Mouse (Mus musculus) testis, postnatal 14 days (tissue): ENCODE measurements around the gene Glrx.
"Not testable (repeated sequence)": the region's sequence is repeated elsewhere in the genome, so short reads cannot be mapped to it uniquely, and the experiment has no call there.

Experiments used
- DNase-seq: peaks from one replicate; pipeline ENCODE4 v3.0.0; 2021; ENCODE audit warnings: low spot score

Gene Glrx

GRCm38 (mm10) chr13:75835461-75835860 lies 4.2 kb upstream of the Glrx start:
- DNase-seq: no peak

GRCm38 (mm10) chr13:75838506-75838905 lies 1.2 kb upstream of the Glrx start:
- no peak for DNase-seq

- no peak for DNase-seq
These were observed 1.2 kb downstream of the Glrx start for GRCm38 (mm10) chr13:75840752-75841285.

- DNase-seq: no peak
These were observed 2.3 kb downstream of the Glrx start for GRCm38 (mm10) chr13:75841950-75842349.

- DNase-seq: no peak
These were observed 3.7 kb downstream of the Glrx start for GRCm38 (mm10) chr13:75843331-75843730.

GRCm38 (mm10) chr13:75843993-75844683 lies 4.5 kb downstream of the Glrx start:
- DNase-seq: no peak

GRCm38 (mm10) chr13:75844833-75845518 lies 5.3 kb downstream of the Glrx start:
- DNase-seq: no peak

GRCm38 (mm10) chr13:75845519-75846166 lies 6.0 kb downstream of the Glrx start:
- no peak for DNase-seq

- no peak for DNase-seq
These were observed 7.4 kb downstream of the Glrx start for GRCm38 (mm10) chr13:75847027-75847426.

GRCm38 (mm10) chr13:75852027-75852426 lies 12.4 kb downstream of the Glrx start:
- no peak for DNase-seq

- no peak for DNase-seq
These were observed 13.4 kb downstream of the Glrx start for GRCm38 (mm10) chr13:75853118-75853517.

GRCm38 (mm10) chr13:75859264-75859844 lies 19.7 kb downstream of the Glrx start:
- DNase-seq: no peak

GRCm38 (mm10) chr13:75865486-75866184 lies 26.0 kb downstream of the Glrx start:
- DNase-seq: no peak

GRCm38 (mm10) chr13:75867876-75868275 lies 28.2 kb downstream of the Glrx start:
- DNase-seq: no peak

- no peak for DNase-seq
These were observed 35.1 kb downstream of the Glrx start for GRCm38 (mm10) chr13:75874608-75875376.

GRCm38 (mm10) chr13:75876188-75876587 lies 36.5 kb downstream of the Glrx start:
- DNase-seq: not testable (repeated sequence)

GRCm38 (mm10) chr13:75876592-75876991 lies 36.9 kb downstream of the Glrx start:
- no peak for DNase-seq

- no peak for DNase-seq
These were observed 38.2 kb downstream of the Glrx start for GRCm38 (mm10) chr13:75877907-75878306.

GRCm38 (mm10) chr13:75879756-75880155 lies 40.1 kb downstream of the Glrx start:
- DNase-seq: no peak

- no peak for DNase-seq
These were observed 40.8 kb downstream of the Glrx start for GRCm38 (mm10) chr13:75880501-75880900.

- no peak for DNase-seq
These were observed 44.1 kb downstream of the Glrx start for GRCm38 (mm10) chr13:75883792-75884191.
